Mouse (Mus musculus) kidney, adult 2 months (tissue): Measurements from ENCODE around the gene Trip11. TPM values are rescaled to one million over a fixed set of nuclear protein-coding genes. Genes with fewer than 3 reads are reported as not detected.

Experiments
- DNase-seq: peaks from one replicate; pipeline ENCODE4 v3.0.0; 2021
- H3K27ac ChIP-seq: fragments of 200-500 bp; 2 replicates; pipeline ENCODE4 v1.5.1; 2012; ENCODE audit warnings: low read depth, low read length, control low read depth, inconsistent platforms; ENCODE audit not compliant: insufficient read depth
- H3K27me3 ChIP-seq: fragments of 200-500 bp; replicated peaks from 2 replicates; pipeline ENCODE4 v1.6.1; 2012; ENCODE audit warnings: mild to moderate bottlenecking, moderate library complexity, low read length, inconsistent platforms; ENCODE audit not compliant: control insufficient read depth, insufficient read depth
- H3K36me3 ChIP-seq: fragments of 200-500 bp; 2 replicates; pipeline ENCODE4 v1.6.1; 2012; ENCODE audit warnings: mild to moderate bottlenecking, moderate library complexity, low read length, inconsistent platforms; ENCODE audit not compliant: control insufficient read depth, insufficient read depth
- H3K4me1 ChIP-seq: fragments of 200-500 bp; 2 replicates; pipeline ENCODE4 v1.6.1; 2011; ENCODE audit warnings: low read length; ENCODE audit not compliant: control insufficient read depth, insufficient read depth
- H3K4me3 ChIP-seq: fragments of 200-500 bp; 2 replicates; pipeline ENCODE4 v1.5.1; 2011; ENCODE audit warnings: mild to moderate bottlenecking, low read depth, low read length, control low read depth; ENCODE audit not compliant: insufficient read depth
- CTCF ChIP-seq: fragments of 200-500 bp; conservative IDR thresholded peaks from 2 replicates; pipeline ENCODE4 v1.5.1; 2011; ENCODE audit warnings: low read depth, mild to moderate bottlenecking, control low read depth, low read length, moderate library complexity, mixed read lengths; ENCODE audit not compliant: insufficient read depth, insufficient read length
- POLR2A ChIP-seq: fragments of 200-500 bp; IDR thresholded peaks from one replicate; pipeline ENCODE4 v1.6.1; 2011; ENCODE audit warnings: low read depth, low read length, control low read depth
- WGBS: fragments of 180-500 bp; shearing (Covaris S2); methylation state at CpG from one replicate; pipeline ENCODE4 v1.1.7; 2018; 5-methylcytosine and 5-hydroxymethylcytosine counted together
- polyA plus RNA-seq: library from polyadenylated mRNA; depleted of rRNA; stranded (reverse); fragments of >200 nt; gene quantifications from 2 replicates; pipeline ENCODE4 v1.2.3, GENCODE M21; 2012

Trip11 gene
- polyA plus RNA-seq, 1 experiment: 4.2 TPM

DNA sequence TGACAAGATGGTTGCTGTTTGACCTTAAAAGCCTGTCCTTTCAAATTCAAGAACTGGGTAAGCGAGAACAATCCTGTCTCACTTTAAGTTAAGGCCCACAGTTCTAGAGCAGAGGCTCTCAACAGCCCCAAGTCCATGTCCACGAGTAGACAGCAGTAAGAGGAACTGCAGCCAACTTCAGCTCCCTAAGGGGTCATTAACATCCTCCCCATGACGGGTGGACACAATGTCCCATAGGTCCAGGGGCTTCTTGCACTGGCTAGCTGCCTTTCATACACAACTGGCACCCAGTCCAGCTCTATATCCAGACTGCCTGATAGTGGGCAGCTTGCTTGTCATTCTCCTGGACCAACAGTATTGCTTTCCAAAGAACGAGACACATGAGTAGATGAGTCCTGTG lies 35.7 kb upstream of the Trip11 start:
- no peak overlapping the region for H3K27ac ChIP-seq
- no peaks in the 10 kb centered on the region for H3K4me1 ChIP-seq
- TF ChIP-seq POLR2A (no peak), CTCF (no peak)

GRCm38 (mm10) chr12:101947986-101948385 lies 34.9 kb upstream of the Trip11 start:
- 87% methylated on average over 8 of the region's 8 CpGs for WGBS
- TF ChIP-seq CTCF: no peak
- no peak for TF ChIP-seq POLR2A
- H3K27me3 ChIP-seq: no peaks in the 10 kb centered on the region

More for the DNA sequence above, 35.7 kb upstream of the Trip11 start:
- DNase-seq: peak; percentile 4
- Histone ChIP-seq H3K4me3 (no peak overlapping the region), H3K27me3 (no peaks in the 10 kb centered on the region), H3K36me3 (no peaks in the 10 kb centered on the region)
- WGBS: 62% methylated on average over 4 of the region's 4 CpGs

DNA sequence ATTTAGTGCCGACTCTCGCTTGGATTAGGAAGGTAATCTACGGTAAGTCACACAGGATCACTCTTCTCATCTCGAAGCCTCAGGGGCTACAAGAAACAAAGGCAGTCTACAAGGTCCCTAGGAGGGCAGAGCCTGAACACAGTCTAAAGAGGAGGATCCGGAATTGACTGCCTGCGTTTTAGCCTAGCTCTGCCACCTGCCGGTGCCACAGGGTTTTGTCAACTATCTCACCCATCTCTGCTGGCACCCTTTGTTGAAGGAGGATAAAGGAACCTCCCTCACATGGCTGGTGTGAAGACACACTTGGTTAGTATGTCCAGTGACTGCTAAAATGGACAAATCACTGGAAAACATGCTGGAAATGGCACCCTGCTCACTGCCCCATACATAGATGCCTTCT lies 24.5 kb upstream of the Trip11 start:
- Histone ChIP-seq H3K4me1 (no peaks in the 10 kb centered on the region), H3K36me3 (peaks cover 3% of the 10 kb centered on the region; the same call in 1 of the 2 replicates), H3K4me3 (no peak overlapping the region), H3K27me3 (no peaks in the 10 kb centered on the region), H3K27ac (no peak overlapping the region)
- no peak for DNase-seq
- TF ChIP-seq POLR2A: no peak
- peak; percentile 26; the same call in 1 of the 2 replicates for TF ChIP-seq CTCF
- 92% methylated on average over 7 of the region's 7 CpGs for WGBS

More at GRCm38 (mm10) chr12:101947986-101948385, 34.9 kb upstream of the Trip11 start:
- no peak for DNase-seq
- Histone ChIP-seq H3K4me3 (no peak overlapping the region), H3K27ac (no peak overlapping the region), H3K4me1 (no peaks in the 10 kb centered on the region), H3K36me3 (no peaks in the 10 kb centered on the region)

DNA sequence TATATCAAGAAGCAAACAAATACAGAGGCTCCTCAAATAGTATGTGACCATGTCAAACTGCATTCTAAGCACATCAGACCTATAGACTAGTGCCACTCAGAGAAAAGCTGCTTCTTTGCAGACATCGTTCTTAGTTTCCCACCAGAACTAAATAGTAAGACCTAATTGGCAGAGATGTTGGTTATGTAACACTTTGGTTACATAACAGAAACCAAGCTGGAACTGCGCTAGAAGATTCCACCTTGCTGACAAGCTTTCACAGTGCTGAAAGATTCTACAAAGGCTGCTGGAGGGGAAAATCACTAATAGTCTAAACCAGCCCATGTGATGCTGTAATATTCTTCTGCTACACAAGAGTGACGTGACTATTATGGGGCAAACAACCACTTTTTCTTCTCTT lies 22.2 kb upstream of the Trip11 start:
- TF ChIP-seq POLR2A: no peak
- TF ChIP-seq CTCF: no peak
- H3K27me3 ChIP-seq: no peaks in the 10 kb centered on the region
- H3K36me3 ChIP-seq: peaks cover 1% of the 10 kb centered on the region
- no peak overlapping the region for H3K27ac ChIP-seq
- 87% methylated on average over 3 of the region's 3 CpGs for WGBS
- no peak overlapping the region for H3K4me3 ChIP-seq
- H3K4me1 ChIP-seq: no peaks in the 10 kb centered on the region
- peak; percentile 28 for DNase-seq

GRCm38 (mm10) chr12:101928423-101928822 lies 15.4 kb upstream of the Trip11 start:
- WGBS: 85% methylated on average over 1 of the region's 1 CpGs
- Histone ChIP-seq H3K27me3 (no peaks in the 10 kb centered on the region), H3K4me1 (no peaks in the 10 kb centered on the region), H3K27ac (no peak overlapping the region), H3K36me3 (peaks cover 2% of the 10 kb centered on the region), H3K4me3 (no peak overlapping the region)
- TF ChIP-seq CTCF (no peak), POLR2A (no peak)
- DNase-seq: no peak

GRCm38 (mm10) chr12:101922313-101922712 lies 9.2 kb upstream of the Trip11 start:
- no peak for DNase-seq
- no peak for TF ChIP-seq POLR2A
- TF ChIP-seq CTCF: no peak
- H3K27me3 ChIP-seq: no peaks in the 10 kb centered on the region
- no peak overlapping the region for H3K4me3 ChIP-seq
- no peak overlapping the region for H3K27ac ChIP-seq
- peaks cover 3% of the 10 kb centered on the region for H3K36me3 ChIP-seq
- no peaks in the 10 kb centered on the region for H3K4me1 ChIP-seq
- WGBS: 82% methylated on average over 6 of the region's 6 CpGs

DNA sequence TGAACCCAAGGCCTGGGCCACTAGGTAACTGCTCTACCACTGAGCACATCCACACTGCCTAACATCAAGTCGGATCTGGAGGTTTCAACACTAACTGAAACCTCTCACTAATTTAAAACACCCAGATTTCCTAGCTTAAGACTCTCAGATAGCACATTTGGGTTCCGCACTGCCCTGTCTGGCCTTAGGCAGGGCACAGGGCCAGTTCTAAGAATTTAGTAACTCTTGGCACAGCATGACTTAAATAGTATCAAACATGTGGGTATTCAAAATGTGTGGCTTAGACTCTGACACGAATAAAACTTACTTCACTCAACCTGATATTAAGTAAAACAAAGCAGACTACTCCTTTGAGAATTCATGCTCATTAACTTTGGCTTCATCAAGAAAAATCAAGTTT lies 6.8 kb upstream of the Trip11 start:
- no peaks in the 10 kb centered on the region for H3K4me1 ChIP-seq
- no peak overlapping the region for H3K27ac ChIP-seq
- peaks cover 1% of the 10 kb centered on the region; the same call in 1 of the 2 replicates for H3K36me3 ChIP-seq
- TF ChIP-seq POLR2A (no peak), CTCF (no peak)
- no peak for DNase-seq
- no peak overlapping the region for H3K4me3 ChIP-seq
- WGBS: 78% methylated on average over 3 of the region's 3 CpGs
- no peaks in the 10 kb centered on the region for H3K27me3 ChIP-seq
